ENCODE assay signal across 20 mouse cellular contexts in the genomic region with DNA sequence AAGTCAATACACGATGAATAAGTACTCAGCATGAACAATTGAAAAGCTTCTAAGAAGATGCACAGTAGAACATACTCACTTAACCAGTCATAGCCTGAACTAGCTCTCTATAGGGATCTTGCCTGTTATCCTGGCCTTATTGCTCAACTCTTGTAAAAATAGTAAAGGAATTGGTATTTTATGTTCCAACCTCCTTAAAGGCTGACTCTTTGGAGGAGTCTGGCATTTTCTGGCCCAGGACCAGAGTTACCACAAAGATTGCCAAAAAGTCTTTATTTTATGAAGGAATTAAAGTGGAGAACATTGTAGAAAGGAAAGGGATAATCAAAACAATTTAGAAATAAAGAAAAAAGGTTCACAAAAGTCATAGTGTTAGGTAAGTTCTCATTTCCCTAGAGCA.
"Had no signal": no experiment of that assay in that cellular context is flagged by ENCODE, and none has a peak within 500 bp of the region (broad histone marks: within the 10 kb centered on the region; RNA-seq: fewer than 3 reads in every experiment).

No protein-coding gene starts in this region.

- H3K9ac ChIP-seq: liver, embryonic 15.5 days; liver, postnatal 0 days; lung, embryonic 15.5 days; midbrain, embryonic 13.5 days; midbrain, embryonic 15.5 days; neural tube, embryonic 13.5 days; neural tube, embryonic 15.5 days had no signal

- H3K4me1 ChIP-seq: liver, embryonic 15.5 days; lung, embryonic 15.5 days; megakaryocyte, embryonic 14.5 days; midbrain, embryonic 13.5 days; midbrain, embryonic 15.5 days; neural tube, embryonic 13.5 days; neural tube, embryonic 15.5 days had no signal

- DNase-seq: liver, postnatal 0 days; lung, adult 2 months; lung, postnatal 14 days; lung, postnatal 36 days; right cerebral cortex, postnatal 25 days; right cerebral cortex, postnatal 4 days; spleen, adult 18-20 months; thymus, adult 18-20 months; thymus, postnatal 14 days; thymus, postnatal 36 days had no signal

- H3K27ac ChIP-seq: liver, embryonic 15.5 days; lung, embryonic 15.5 days; macrophage; midbrain, embryonic 13.5 days; midbrain, embryonic 15.5 days; neural tube, embryonic 13.5 days; neural tube, embryonic 15.5 days had no signal

- H3K36me3 ChIP-seq: liver, embryonic 15.5 days; lung, embryonic 15.5 days; midbrain, embryonic 13.5 days; midbrain, embryonic 15.5 days; neural tube, embryonic 13.5 days; neural tube, embryonic 15.5 days had no signal

- H3K9me3 ChIP-seq: liver, embryonic 15.5 days; lung, embryonic 15.5 days; megakaryocyte, embryonic 14.5 days; midbrain, embryonic 13.5 days; midbrain, embryonic 15.5 days; neural tube, embryonic 13.5 days; neural tube, embryonic 15.5 days had no signal

- H3K27me3 ChIP-seq: liver, embryonic 15.5 days; lung, embryonic 15.5 days; megakaryocyte, embryonic 14.5 days; midbrain, embryonic 13.5 days; midbrain, embryonic 15.5 days; neural tube, embryonic 13.5 days; neural tube, embryonic 15.5 days had no signal

- H3K4me3 ChIP-seq: liver, embryonic 15.5 days; lung, embryonic 15.5 days; megakaryocyte, embryonic 14.5 days; midbrain, embryonic 13.5 days; midbrain, embryonic 15.5 days; neural tube, embryonic 13.5 days; neural tube, embryonic 15.5 days had no signal

- ATAC-seq: liver, postnatal 0 days; lung, postnatal 0 days; midbrain, embryonic 13.5 days; midbrain, embryonic 15.5 days had no signal

- H3K4me2 ChIP-seq: liver, embryonic 15.5 days; lung, embryonic 15.5 days; midbrain, embryonic 11.5 days; midbrain, embryonic 13.5 days; midbrain, embryonic 15.5 days; neural tube, embryonic 13.5 days; neural tube, embryonic 15.5 days had no signal
